Mouse (Mus musculus): Measurements from ENCODE around the gene Camkv. TPM values are rescaled to one million over a fixed set of nuclear protein-coding genes. Genes with fewer than 3 reads are reported as not detected.

Gene Camkv
- polyA plus RNA-seq, 1 experiment from 2014 or later: 0.46 TPM

DNA sequence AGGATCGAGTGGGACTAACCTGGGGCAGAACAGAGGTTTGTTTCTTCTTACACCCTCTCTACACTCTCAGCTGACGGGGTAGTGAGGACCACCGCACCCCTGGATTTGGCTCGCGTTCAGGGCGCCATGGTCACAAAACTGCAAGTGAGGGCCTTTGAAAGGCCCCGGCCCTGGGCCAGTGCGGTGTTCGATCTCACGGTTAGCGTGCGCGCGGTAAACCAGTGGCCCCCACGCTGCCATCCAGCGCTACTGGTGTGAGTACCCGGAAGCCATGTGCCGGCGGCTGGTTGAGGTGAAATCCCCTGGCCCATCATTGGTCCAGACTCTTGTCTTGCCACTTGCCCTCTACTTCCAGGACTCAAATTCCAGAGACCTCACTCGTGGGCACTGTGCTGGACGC, 60.0 kb downstream of the Camkv start:
- no peak overlapping the region for H3K27ac ChIP-seq (ENCODE audit: low read depth, low read length)
- no peak overlapping the region for H3K4me2 ChIP-seq
- ATAC-seq (replicated peaks; ENCODE audit: insufficient number of reproducible peaks, low FRiP score, low TSS enrichment): no peak
- H3K4me1 ChIP-seq (ENCODE audit: control insufficient read depth, insufficient read depth, low read length): peaks cover 6% of the 10 kb centered on the region
- 93% methylated on average over 21 of the region's 21 CpGs for WGBS (ENCODE audit: insufficient replicate concordance)
- no peaks in the 10 kb centered on the region for H3K9me3 ChIP-seq (replicated peaks; ENCODE audit: control insufficient read depth, low read length)
- no peaks in the 10 kb centered on the region for H3K36me3 ChIP-seq (ENCODE audit: control insufficient read depth, insufficient read depth, low read length)
- no peak overlapping the region for H3K9ac ChIP-seq (ENCODE audit: low read depth, low read length)
- H3K27me3 ChIP-seq (ENCODE audit: control insufficient read depth, insufficient read depth, low read length): no peaks in the 10 kb centered on the region
- no peak overlapping the region for H3K4me3 ChIP-seq (ENCODE audit: low read depth, low read length)

DNA sequence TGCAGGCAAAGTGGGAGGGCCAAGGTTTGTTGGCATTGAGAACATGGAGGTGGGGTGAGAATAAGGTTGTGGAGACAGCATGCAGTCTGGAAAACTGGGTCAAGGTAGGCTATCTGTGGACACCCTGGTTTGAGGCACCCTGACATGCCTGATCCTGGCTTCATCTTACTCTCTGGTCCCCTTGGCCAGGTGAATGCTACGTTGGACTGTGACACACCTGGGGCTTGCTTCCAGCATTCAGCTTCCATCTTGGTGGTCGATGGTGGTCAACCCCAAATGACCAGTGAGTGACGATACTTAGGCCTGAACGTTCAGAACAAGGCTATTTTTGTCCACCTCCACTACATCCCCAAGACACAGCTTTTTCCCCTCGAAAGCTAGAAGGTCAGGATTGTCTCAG, 60.6 kb downstream of the Camkv start, which contains the start of gene Gm20662:
Gm20662 (plus strand) TSS at position 301 of the 400 bp plus-strand sequence.
- Histone ChIP-seq H3K27me3 (ENCODE audit: control insufficient read depth, insufficient read depth, low read length) (no peaks in the 10 kb centered on the region), H3K36me3 (ENCODE audit: control insufficient read depth, insufficient read depth, low read length) (no peaks in the 10 kb centered on the region), H3K9ac (ENCODE audit: low read depth, low read length) (no peak within 1 kb of the TSS), H3K27ac (ENCODE audit: low read depth, low read length) (no peak within 1 kb of the TSS), H3K4me1 (ENCODE audit: control insufficient read depth, insufficient read depth, low read length) (peaks cover 6% of the 10 kb centered on the region), H3K4me3 (ENCODE audit: low read depth, low read length) (no peak within 1 kb of the TSS), H3K9me3 (replicated peaks; ENCODE audit: control insufficient read depth, low read length) (no peaks in the 10 kb centered on the region), H3K4me2 (no peak within 1 kb of the TSS)
- WGBS (ENCODE audit: insufficient replicate concordance): 83% methylated on average over 5 of the region's 5 CpGs
- no peak for ATAC-seq (replicated peaks; ENCODE audit: insufficient number of reproducible peaks, low FRiP score, low TSS enrichment)

Other genes starting within 250 kb of the Camkv start
- gene Sema3f, start 225.2 kb upstream of the Camkv start, polyA plus RNA-seq (2014; fragmentation: Nextera tagmentation; extraction: Ambion mirVana): 4.6 and 5.8 TPM in 2 replicates
- gene Rbm5, start 164.7 kb upstream of the Camkv start, polyA plus RNA-seq (2014; fragmentation: Nextera tagmentation; extraction: Ambion mirVana): 113 and 135 TPM in 2 replicates
- 46.0 and 51.3 TPM in 2 replicates for gene Rbm6, start 62.4 kb upstream of the Camkv start, polyA plus RNA-seq (2014; fragmentation: Nextera tagmentation; extraction: Ambion mirVana)
- 9.6 and 11.9 TPM in 2 replicates for gene Mon1a, start 47.5 kb upstream of the Camkv start, polyA plus RNA-seq (2014; fragmentation: Nextera tagmentation; extraction: Ambion mirVana)
- gene Mst1r, start 28.8 kb upstream of the Camkv start, polyA plus RNA-seq (2014; fragmentation: Nextera tagmentation; extraction: Ambion mirVana): 1.3 and 1.6 TPM in 2 replicates
- gene Actl11, start 7.2 kb upstream of the Camkv start, polyA plus RNA-seq (2014; fragmentation: Nextera tagmentation; extraction: Ambion mirVana): not detected in 2 replicates
- 14.5 and 16.7 TPM in 2 replicates for gene Traip, start 14.5 kb downstream of the Camkv start, polyA plus RNA-seq (2014; fragmentation: Nextera tagmentation; extraction: Ambion mirVana)
- 43.9 and 47.8 TPM in 2 replicates for gene Uba7, start 39.8 kb downstream of the Camkv start, polyA plus RNA-seq (2014; fragmentation: Nextera tagmentation; extraction: Ambion mirVana)
- gene Gm20661, start 47.4 kb downstream of the Camkv start, polyA plus RNA-seq (2014; fragmentation: Nextera tagmentation; extraction: Ambion mirVana): 3.2 and 4.0 TPM in 2 replicates
- 66.6 and 66.8 TPM in 2 replicates for gene Inka1, start 50.2 kb downstream of the Camkv start, polyA plus RNA-seq (2014; fragmentation: Nextera tagmentation; extraction: Ambion mirVana)
- 7.0 and 10.2 TPM in 2 replicates for gene Cdhr4, start 56.8 kb downstream of the Camkv start, polyA plus RNA-seq (2014; fragmentation: Nextera tagmentation; extraction: Ambion mirVana)
- 0.52 and 0.90 TPM in 2 replicates for gene Gm20662, start 60.7 kb downstream of the Camkv start, polyA plus RNA-seq (2014; fragmentation: Nextera tagmentation; extraction: Ambion mirVana)
- gene Ip6k1, start 66.8 kb downstream of the Camkv start, polyA plus RNA-seq (2014; fragmentation: Nextera tagmentation; extraction: Ambion mirVana): 17.0 and 25.5 TPM in 2 replicates
- gene Gmppb, start 113.6 kb downstream of the Camkv start, polyA plus RNA-seq (2014; fragmentation: Nextera tagmentation; extraction: Ambion mirVana): 24.0 and 24.5 TPM in 2 replicates
- 1.1 and 1.9 TPM in 2 replicates for gene Amigo3, start 117.5 kb downstream of the Camkv start, polyA plus RNA-seq (2014; fragmentation: Nextera tagmentation; extraction: Ambion mirVana)
- gene Mst1, start 144.8 kb downstream of the Camkv start, polyA plus RNA-seq (2014; fragmentation: Nextera tagmentation; extraction: Ambion mirVana): 1.4 and 1.8 TPM in 2 replicates
- 23.4 and 27.2 TPM in 2 replicates for gene Rnf123, start 147.7 kb downstream of the Camkv start, polyA plus RNA-seq (2014; fragmentation: Nextera tagmentation; extraction: Ambion mirVana)
- 64.5 and 70.7 TPM in 2 replicates for gene Apeh, start 158.9 kb downstream of the Camkv start, polyA plus RNA-seq (2014; fragmentation: Nextera tagmentation; extraction: Ambion mirVana)